Mouse (Mus musculus) liver, embryonic 14.5 days (tissue): ENCODE measurements at regions not wholly inside any gene's neighbourhood (a gene's known extent, or its start where the extent isn't known, plus 50 kb on each side); places are given as distances from the start of the nearest gene placed in this dataset.

Experiments
- CTCF ChIP-seq: IDR thresholded peaks from 2 replicates; pipeline ENCODE4 v1.5.1; 2016; ENCODE audit warnings: antibody characterized with exemption, low read depth, control low read depth
- EP300 ChIP-seq: IDR thresholded peaks from 2 replicates; pipeline ENCODE4 v1.6.1; 2016; ENCODE audit warnings: antibody characterized with exemption, low read depth

- TF ChIP-seq CTCF = no peak
- no peak for TF ChIP-seq EP300
These were observed 2180.5 kb upstream of the Gm7489 start for GRCm38 (mm10) chr15:51704198-51704597.
